Mouse (Mus musculus) midbrain, embryonic 16.5 days (tissue): ENCODE data around the gene E130308A19Rik. TPM values are rescaled to one million over a fixed set of nuclear protein-coding genes. Genes with fewer than 3 reads are reported as not detected.

Experiments
- ATAC-seq: fragments of 200-750 bp; cut with Nextera tagmentation; 2 replicates; pipeline ENCODE4 v1.8.0; 2017; ENCODE audit warnings: moderate TSS enrichment
- H3K27ac ChIP-seq: fragments of 300-500 bp; sonication (generic); 2 replicates; pipeline ENCODE4 v1.5.1; 2014; ENCODE audit warnings: mild to moderate bottlenecking, low read length, mixed read lengths
- H3K27me3 ChIP-seq: fragments of 300-500 bp; sonication (generic); 2 replicates; pipeline ENCODE4 v1.6.1; 2014; ENCODE audit warnings: low read depth, low read length, mixed read lengths; ENCODE audit not compliant: control insufficient read depth, insufficient read depth
- H3K36me3 ChIP-seq: fragments of 300-500 bp; sonication (generic); 2 replicates; pipeline ENCODE4 v1.6.1; 2014; ENCODE audit warnings: mild to moderate bottlenecking, low read length, moderate library complexity, mixed read lengths; ENCODE audit not compliant: control insufficient read depth, insufficient read depth
- H3K4me1 ChIP-seq: fragments of 300-500 bp; sonication (generic); 2 replicates; pipeline ENCODE4 v1.6.1; 2014; ENCODE audit warnings: mild to moderate bottlenecking, low read length, mixed read lengths; ENCODE audit not compliant: control insufficient read depth, insufficient read depth
- H3K4me2 ChIP-seq: fragments of 300-500 bp; sonication (generic); 2 replicates; pipeline ENCODE4 v1.6.1; 2014; ENCODE audit warnings: mild to moderate bottlenecking, low read length, mixed read lengths
- H3K4me3 ChIP-seq: fragments of 300-500 bp; sonication (generic); 2 replicates; pipeline ENCODE4 v1.5.1; 2014; ENCODE audit warnings: low read depth, mild to moderate bottlenecking, low read length, moderate library complexity, mixed read lengths
- H3K9ac ChIP-seq: fragments of 300-500 bp; sonication (generic); 2 replicates; pipeline ENCODE4 v1.6.1; 2014; ENCODE audit warnings: low read depth, low read length, mixed read lengths
- H3K9me3 ChIP-seq: fragments of 300-500 bp; sonication (generic); replicated peaks from 2 replicates; pipeline ENCODE4 v1.6.1; 2014; ENCODE audit warnings: mild to moderate bottlenecking, low read length, mixed read lengths; ENCODE audit not compliant: control insufficient read depth, poor library complexity, severe bottlenecking
- WGBS: fragments of 180-500 bp; shearing (Covaris S2); extraction: QIAGEN DNeasy Blood & Tissue Kit; methylation state at CpG from one replicate; pipeline ENCODE4 v1.1.7; 2014; 5-methylcytosine and 5-hydroxymethylcytosine counted together
- polyA plus RNA-seq: library from polyadenylated mRNA; unstranded; fragments of >200 nt; fragmentation: Nextera tagmentation; extraction: Ambion mirVana; gene quantifications from 2 replicates; pipeline ENCODE4 v1.2.1, GENCODE M21; 2015

Gene E130308A19Rik
- polyA plus RNA-seq, 1 experiment from 2014 or later = 38.1 TPM

DNA sequence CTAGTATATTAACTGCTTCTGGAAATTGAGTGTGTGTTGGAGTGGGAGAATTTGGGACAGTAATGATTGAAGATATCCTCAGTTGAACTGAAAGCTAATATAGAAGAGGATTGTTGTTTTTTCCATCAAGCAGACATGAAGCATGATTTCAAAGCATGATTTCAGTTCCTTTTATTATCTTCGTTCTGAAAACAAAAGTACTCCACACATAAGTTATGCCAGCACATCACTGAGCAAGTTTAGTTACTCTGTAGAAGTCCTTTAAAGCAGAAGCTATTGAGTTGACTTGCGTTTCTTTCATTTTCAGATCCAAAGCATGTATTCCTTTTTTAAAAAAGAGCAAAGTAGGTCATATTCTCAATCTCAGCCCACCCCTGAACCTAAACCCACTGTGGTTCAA lies 29.5 kb upstream of the E130308A19Rik start:
- Histone ChIP-seq H3K9ac (no peak overlapping the region), H3K36me3 (peaks cover 4% of the 10 kb centered on the region; the same call in 1 of the 2 replicates), H3K27me3 (no peaks in the 10 kb centered on the region), H3K4me3 (no peak overlapping the region), H3K27ac (no peak overlapping the region), H3K4me2 (no peak overlapping the region), H3K4me1 (no peaks in the 10 kb centered on the region), H3K9me3 (no peaks in the 10 kb centered on the region)
- no peak for ATAC-seq
- 84% methylated on average over 2 of the region's 2 CpGs for WGBS

DNA sequence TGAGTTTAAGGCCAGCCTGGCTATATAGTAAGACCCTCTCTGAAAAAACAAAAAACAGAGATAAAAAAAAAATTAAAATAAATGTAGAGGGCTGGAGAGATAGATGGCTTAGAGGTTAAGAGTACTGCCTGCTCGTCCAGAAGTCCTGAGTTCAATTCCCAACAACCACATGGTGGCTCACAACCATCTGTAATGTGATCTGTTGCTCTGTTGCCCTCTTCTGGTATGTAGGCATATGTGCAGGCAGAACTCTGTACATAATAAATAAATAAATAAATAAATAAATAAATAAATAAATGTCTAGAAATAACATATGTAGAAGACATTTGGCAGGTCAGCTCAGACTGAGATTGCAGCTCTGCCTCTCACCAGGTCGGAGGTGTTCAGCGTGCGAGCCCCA lies 23.3 kb upstream of the E130308A19Rik start:
- H3K36me3 ChIP-seq = no peaks in the 10 kb centered on the region
- H3K9ac ChIP-seq = no peak overlapping the region
- no peak for ATAC-seq
- no peaks in the 10 kb centered on the region for H3K4me1 ChIP-seq
- H3K9me3 ChIP-seq = no peaks in the 10 kb centered on the region
- 92% methylated on average over 4 of the region's 4 CpGs for WGBS
- no peak overlapping the region for H3K27ac ChIP-seq
- no peak overlapping the region for H3K4me2 ChIP-seq
- H3K27me3 ChIP-seq = no peaks in the 10 kb centered on the region
- no peak overlapping the region for H3K4me3 ChIP-seq

DNA sequence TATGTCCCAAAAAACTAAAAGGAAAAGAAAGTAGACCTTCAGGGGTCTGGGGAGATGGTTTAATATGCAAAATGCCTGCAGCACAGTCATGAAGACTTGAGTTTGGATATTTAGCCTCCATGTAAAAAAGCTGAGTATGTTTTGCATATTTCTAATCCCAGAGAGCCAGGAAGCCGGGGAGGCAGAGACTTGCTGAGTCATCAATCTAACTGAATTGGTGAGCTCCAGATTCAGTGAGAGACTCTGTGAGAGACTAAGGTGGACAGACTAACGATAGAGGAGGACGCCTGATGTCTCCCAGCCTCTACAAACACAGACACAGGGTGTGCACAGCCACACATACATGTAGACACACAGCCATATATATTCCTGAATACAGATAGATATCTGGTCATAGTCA lies 21.1 kb upstream of the E130308A19Rik start:
- Histone ChIP-seq H3K9me3 (no peaks in the 10 kb centered on the region), H3K4me3 (no peak overlapping the region), H3K4me1 (no peaks in the 10 kb centered on the region), H3K27ac (no peak overlapping the region), H3K4me2 (no peak overlapping the region), H3K27me3 (no peaks in the 10 kb centered on the region), H3K9ac (no peak overlapping the region), H3K36me3 (no peaks in the 10 kb centered on the region)
- ATAC-seq = no peak
- WGBS = 74% methylated on average over 3 of the region's 3 CpGs

DNA sequence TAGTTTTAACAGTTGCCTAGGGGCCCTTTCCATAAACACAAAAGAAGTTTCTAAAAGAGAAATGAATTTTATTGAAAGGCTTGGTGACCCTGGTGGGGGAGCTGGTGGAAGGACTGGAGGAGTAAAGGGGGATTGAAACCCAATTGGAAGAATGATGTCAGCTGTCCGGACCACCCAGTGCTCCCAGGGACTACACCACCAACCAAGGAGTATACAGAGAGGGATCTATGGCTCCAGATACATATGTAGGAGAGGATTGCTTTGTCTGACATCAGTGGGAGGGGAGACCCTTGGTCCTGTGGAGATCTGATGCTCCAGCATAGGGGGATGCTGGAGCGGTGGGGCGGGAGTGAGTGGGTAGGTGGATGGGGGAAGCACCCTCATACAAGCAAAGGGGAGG lies 20.5 kb upstream of the E130308A19Rik start:
- Histone ChIP-seq H3K9ac (no peak overlapping the region), H3K4me3 (no peak overlapping the region), H3K27ac (no peak overlapping the region), H3K27me3 (no peaks in the 10 kb centered on the region), H3K9me3 (no peaks in the 10 kb centered on the region), H3K4me1 (no peaks in the 10 kb centered on the region), H3K4me2 (no peak overlapping the region), H3K36me3 (0 out of 2 replicates have a peak, but pooled peaks cover 2% of the 10 kb centered on the region)
- no peak for ATAC-seq
- WGBS = 96% methylated on average over 3 of the region's 3 CpGs

DNA sequence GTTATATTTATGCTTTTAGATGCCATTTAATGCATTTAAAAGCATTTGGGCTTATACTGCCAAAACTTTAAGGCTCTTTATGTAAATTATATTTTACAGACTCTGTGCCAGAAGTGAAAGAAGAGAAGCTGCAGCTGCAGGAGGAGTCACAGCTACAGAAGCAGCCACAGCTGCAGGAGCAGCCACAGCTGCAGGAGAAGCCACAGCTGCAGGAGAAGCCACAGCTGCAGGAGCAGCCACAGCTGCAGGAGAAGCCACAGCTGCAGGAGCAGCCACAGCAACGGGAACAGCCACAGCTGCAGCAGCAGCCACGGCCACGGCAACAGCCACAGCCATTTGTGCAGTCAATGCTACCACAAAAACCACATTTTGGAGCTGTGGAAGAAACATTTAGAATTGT lies 15.6 kb upstream of the E130308A19Rik start:
- Histone ChIP-seq H3K9ac (no peak overlapping the region), H3K4me1 (no peaks in the 10 kb centered on the region), H3K4me2 (no peak overlapping the region), H3K27me3 (no peaks in the 10 kb centered on the region), H3K27ac (no peak overlapping the region), H3K9me3 (no peaks in the 10 kb centered on the region), H3K36me3 (0 out of 2 replicates have a peak, but pooled peaks cover 3% of the 10 kb centered on the region), H3K4me3 (no peak overlapping the region)
- no peak for ATAC-seq
- 77% methylated on average over 3 of the region's 3 CpGs for WGBS

DNA sequence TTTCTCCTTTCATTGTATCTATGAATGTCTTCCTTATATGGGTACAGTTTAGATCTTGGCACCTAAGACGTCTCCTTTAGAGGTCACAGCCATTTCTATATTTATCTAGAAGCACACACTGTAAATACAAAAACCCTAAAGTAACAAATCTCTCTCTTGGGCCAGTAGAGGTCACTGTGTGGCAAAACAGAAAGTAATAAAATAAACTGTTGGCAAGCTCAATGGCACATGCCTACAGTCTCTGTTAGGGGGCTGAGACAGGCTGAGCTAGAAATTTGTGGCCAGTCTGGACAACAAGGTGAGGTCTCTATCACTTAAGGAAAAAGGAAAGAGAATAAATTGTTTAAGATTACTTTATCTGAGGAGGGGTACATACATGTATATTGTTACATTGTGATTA lies 11.0 kb upstream of the E130308A19Rik start:
- Histone ChIP-seq H3K4me2 (no peak overlapping the region), H3K36me3 (0 out of 2 replicates have a peak, but pooled peaks cover 3% of the 10 kb centered on the region), H3K27me3 (no peaks in the 10 kb centered on the region), H3K4me1 (no peaks in the 10 kb centered on the region), H3K9ac (no peak overlapping the region), H3K27ac (no peak overlapping the region), H3K4me3 (no peak overlapping the region), H3K9me3 (no peaks in the 10 kb centered on the region)
- WGBS = 39% methylated on average over 1 of the region's 1 CpGs
- peak; percentile 45; the same call in 1 of the 2 replicates for ATAC-seq

DNA sequence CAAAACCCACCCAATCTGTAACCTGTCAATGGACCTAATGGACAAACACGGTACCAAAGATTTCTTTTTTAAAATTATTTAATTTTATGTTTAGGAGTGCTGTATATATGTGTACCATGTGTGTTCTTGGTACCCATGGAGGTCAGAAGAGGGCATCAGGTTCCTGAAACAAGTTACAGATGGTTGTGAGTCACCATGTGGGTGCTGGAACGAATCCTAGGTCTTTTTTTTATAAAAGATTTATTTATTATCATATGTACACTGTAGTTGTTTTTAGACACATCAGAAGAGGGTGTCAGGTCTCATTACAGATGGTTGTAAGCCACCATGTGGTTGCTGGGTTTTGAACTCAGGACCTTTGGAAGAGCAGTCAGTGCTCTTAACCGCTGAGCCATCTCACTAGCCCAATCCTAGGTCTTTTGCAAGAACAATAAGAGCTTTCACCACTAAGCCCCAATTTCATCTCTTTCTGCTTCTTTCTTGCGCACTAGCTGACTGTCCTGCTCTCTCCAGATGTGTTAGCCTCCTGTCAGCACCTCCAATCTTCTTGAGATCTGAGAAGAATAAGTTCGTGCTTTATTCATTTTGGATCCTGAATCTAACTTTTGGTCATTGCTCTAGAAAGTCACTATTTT lies 6.3 kb upstream of the E130308A19Rik start:
- no peaks in the 10 kb centered on the region for H3K27me3 ChIP-seq
- no peak overlapping the region for H3K4me3 ChIP-seq
- 91% methylated on average over 5 of the region's 5 CpGs for WGBS
- no peak for ATAC-seq
- H3K4me1 ChIP-seq = no peaks in the 10 kb centered on the region
- no peaks in the 10 kb centered on the region; the same call in 1 of the 2 replicates for H3K36me3 ChIP-seq
- no peak overlapping the region for H3K27ac ChIP-seq
- no peak overlapping the region for H3K4me2 ChIP-seq
- no peaks in the 10 kb centered on the region for H3K9me3 ChIP-seq
- no peak overlapping the region for H3K9ac ChIP-seq

DNA sequence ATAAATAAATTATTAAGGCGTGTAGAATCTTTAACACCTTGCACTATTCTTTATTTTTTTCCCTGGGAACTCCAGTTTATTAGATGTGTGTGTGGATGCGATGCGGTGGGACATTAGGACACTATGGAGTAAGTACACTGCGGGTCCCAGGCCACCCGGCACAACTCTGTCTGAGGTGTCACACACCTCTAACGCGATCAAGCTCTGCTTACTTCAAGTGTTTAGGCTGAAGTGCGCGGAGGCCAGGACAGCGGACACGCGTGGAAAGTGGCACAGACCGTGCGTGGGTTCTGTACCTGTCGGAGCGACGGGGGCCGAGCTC lies 374 bp upstream of the E130308A19Rik start:
- H3K4me2 ChIP-seq = peak overlapping the region; percentile 66
- no peaks in the 10 kb centered on the region; the same call in 1 of the 2 replicates for H3K36me3 ChIP-seq
- no peaks in the 10 kb centered on the region for H3K9me3 ChIP-seq
- H3K27me3 ChIP-seq = no peaks in the 10 kb centered on the region
- 2% methylated on average over 18 of the region's 18 CpGs for WGBS
- H3K4me3 ChIP-seq = peak overlapping the region; percentile 78
- peak overlapping the region; percentile 91 for H3K27ac ChIP-seq
- H3K9ac ChIP-seq = peak overlapping the region; percentile 88
- H3K4me1 ChIP-seq = peaks cover 22% of the 10 kb centered on the region
- no peak; the same call in 1 of the 2 replicates for ATAC-seq

DNA sequence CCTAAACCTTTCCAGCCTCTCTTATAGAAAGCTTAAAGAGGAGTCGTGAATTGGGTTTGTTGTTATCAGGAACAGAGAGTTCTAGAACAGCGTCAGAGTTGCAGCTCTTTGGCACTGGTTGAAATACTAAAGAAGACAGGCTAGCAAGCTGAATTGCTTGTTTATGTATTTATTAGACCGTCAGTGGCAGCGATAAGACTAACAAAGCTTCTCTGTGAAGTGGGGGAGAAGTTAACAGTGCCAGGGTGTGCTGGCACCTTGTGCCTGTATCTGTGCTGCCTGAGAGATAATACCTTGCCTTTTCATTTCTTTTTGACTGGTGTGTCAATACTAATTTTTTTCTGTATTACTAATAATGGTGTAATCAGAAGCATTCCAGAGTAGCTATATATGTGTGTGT lies 2.2 kb downstream of the E130308A19Rik start:
- Histone ChIP-seq H3K4me1 (peaks cover 28% of the 10 kb centered on the region), H3K27ac (no peak overlapping the region)

More for the DNA sequence above, 2.2 kb downstream of the E130308A19Rik start:
- no peaks in the 10 kb centered on the region for H3K36me3 ChIP-seq
- ATAC-seq = no peak
- no peak overlapping the region for H3K9ac ChIP-seq
- no peaks in the 10 kb centered on the region for H3K9me3 ChIP-seq
- WGBS = 45% methylated on average over 4 of the region's 4 CpGs
- H3K27me3 ChIP-seq = no peaks in the 10 kb centered on the region
- no peak overlapping the region for H3K4me3 ChIP-seq
- H3K4me2 ChIP-seq = peak overlapping the region; percentile 37
